ENCODE assay signal across 8 mouse cellular contexts in the genomic region with DNA sequence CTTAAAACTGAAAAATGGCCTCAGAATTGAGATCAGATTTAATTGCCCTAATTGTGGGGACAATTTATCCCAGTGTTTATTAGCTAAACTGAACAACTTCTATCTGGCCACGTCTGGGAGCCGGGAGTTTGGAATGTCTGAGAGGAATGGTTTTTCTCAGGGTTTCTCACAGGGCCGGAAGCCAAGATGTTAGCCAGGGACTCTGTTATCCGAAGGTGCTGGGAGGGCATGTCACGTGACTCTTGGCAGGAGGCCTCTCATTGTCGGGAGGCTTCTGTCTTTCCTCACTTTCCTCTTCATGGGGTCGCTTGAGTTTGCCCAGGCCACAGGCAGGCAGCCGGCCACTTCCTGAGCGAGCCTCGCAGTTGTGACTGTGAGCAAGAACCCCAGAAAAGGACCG. TPM values are rescaled to one million over a fixed set of nuclear protein-coding genes. Genes with fewer than 3 reads are reported as not detected.
DNase-seq lines count a peak whose midpoint lies in the region; ATAC-seq and TF ChIP-seq lines count a peak whose summit lies in the region.

No protein-coding gene starts in this region.

- H3K4me3 ChIP-seq in thymus, adult 2 months (ENCODE audit: control insufficient read depth, insufficient read depth, low read length), result no peak overlapping the region
- no peak overlapping the region for H3K4me3 ChIP-seq in heart, embryonic 14.5 days (ENCODE audit: control insufficient read depth in 1 of 2, insufficient read depth in 1 of 2, low read depth in 1 of 2, low read length in 2 of 2)
- H3K4me3 ChIP-seq in layer of hippocampus, adult 2 months, result no peak overlapping the region

- peak overlapping the region; percentile 8; the same call in 1 of the 2 replicates for H3K27ac ChIP-seq in thymus, adult 2 months (ENCODE audit: control insufficient read depth, insufficient read depth, low read length)
- peak overlapping the region; percentile 28 to 75; a peak in 3 of 4 replicates for H3K27ac ChIP-seq in heart, embryonic 14.5 days (replicated peaks in 1 of 2; ENCODE audit: control insufficient read depth in 1 of 2, insufficient read depth in 1 of 2, low read depth in 2 of 2, low read length in 2 of 2)
- no peak overlapping the region for H3K27ac ChIP-seq in layer of hippocampus, adult 2 months

- no peaks in the 10 kb centered on the region for H3K9me3 ChIP-seq in heart, embryonic 14.5 days (ENCODE audit: control insufficient read depth, low read length)

- no peaks in the 10 kb centered on the region for H3K27me3 ChIP-seq in thymus, adult 2 months (ENCODE audit: control insufficient read depth, insufficient read depth, low read length)
- peaks cover 51% of the 10 kb centered on the region for H3K27me3 ChIP-seq in heart, embryonic 14.5 days (ENCODE audit: control insufficient read depth, insufficient read depth, low read length)

- peak; percentile 76 for ATAC-seq in heart, embryonic 14.5 days (ENCODE audit: insufficient number of reproducible peaks, insufficient read depth, low FRiP score, low read depth)

- no peaks in the 10 kb centered on the region for H3K36me3 ChIP-seq in thymus, adult 2 months (ENCODE audit: control insufficient read depth, insufficient read depth, low read length)
- H3K36me3 ChIP-seq in heart, embryonic 14.5 days (ENCODE audit: control insufficient read depth, insufficient read depth, low read length), result no peaks in the 10 kb centered on the region

- peaks cover 25% of the 10 kb centered on the region for H3K4me1 ChIP-seq in thymus, adult 2 months (replicated peaks; ENCODE audit: control insufficient read depth, insufficient read depth, low read length)
- peaks cover 3 to 10% of the 10 kb centered on the region in 2 experiments for H3K4me1 ChIP-seq in heart, embryonic 14.5 days (ENCODE audit: control insufficient read depth in 2 of 2, insufficient read depth in 2 of 2, low read length in 2 of 2)

- peak overlapping the region; percentile 21; the same call in 1 of the 2 replicates for H3K9ac ChIP-seq in heart, embryonic 14.5 days (ENCODE audit: low read length)

- no peak for TF ChIP-seq POLR2A in thymus, adult 2 months (IDR thresholded peaks at IDR 0.05; ENCODE audit: control insufficient read depth, extremely low read depth, insufficient read depth, low read length, poor library complexity)

- peak overlapping the region; percentile 41 for H3K4me2 ChIP-seq in heart, embryonic 14.5 days (ENCODE audit: low read length)

- TF ChIP-seq CTCF in thymus, adult 2 months (IDR thresholded peaks at IDR 0.05; ENCODE audit: borderline replicate concordance, control insufficient read depth, extremely low read depth, insufficient read depth, low read length, poor library complexity), result no peak
- no peak for TF ChIP-seq CTCF in layer of hippocampus, adult 2 months (conservative IDR thresholded peaks at IDR 0.05)

- DNase-seq in thymus, adult 2 months, result peak; percentile 29
- no peak for DNase-seq in thymus, postnatal 0 days (ENCODE audit: low spot score)
- DNase-seq in kidney, postnatal 25 days, result peak; percentile 64 to 70
- peak; percentile 44 for DNase-seq in retina, embryonic 14.5 days (ENCODE audit: low spot score)
- DNase-seq in B cell, adult 2 months, result no peak
- no peak for DNase-seq in urinary bladder, postnatal 25 days (ENCODE audit: low spot score)
- DNase-seq in layer of hippocampus, adult 2 months (ENCODE audit: low spot score in 2 of 2), result no peak

- 34% methylated on average over 11 of the region's 11 CpGs for WGBS in thymus, adult 2 months
- WGBS in heart, embryonic 14.5 days, result 3% methylated on average over 11 of the region's 11 CpGs

RNA-seq across cellular contexts. Expression of a gene that starts 31.7 kb away (rescaled TPM):
- polyA plus RNA-seq in thymus, adult 2 months (2012; rRNA removed), result 61.1 and 81.3 TPM in 2 replicates
- 14.7 and 18.0 TPM in 2 replicates for polyA plus RNA-seq in thymus, postnatal 0 days (2015; fragmentation: Nextera tagmentation; extraction: Ambion mirVana)
- 58.9 and 70.4 TPM in 2 replicates for polyA plus RNA-seq in heart, embryonic 14.5 days (2014; fragmentation: Nextera tagmentation; extraction: Ambion mirVana)
- 10 to 100 TPM; 18.9 to 21.6 TPM for total RNA-seq in layer of hippocampus, adult 2 months (2021)

Comparison
In these comparisons a context has a peak if more than half of its experiments do, and no peak if none do; other contexts are left out.
1. DNase-seq: peak in thymus, adult 2 months (single experiment), kidney, postnatal 25 days (2 of 2) and retina, embryonic 14.5 days (single experiment); none in thymus, postnatal 0 days (single experiment), B cell, adult 2 months (0 of 2), urinary bladder, postnatal 25 days (single experiment) and layer of hippocampus, adult 2 months (0 of 2).